Mouse (Mus musculus) heart, embryonic 16.5 days (tissue): ENCODE measurements around the gene Slc8a3. TPM values are rescaled to one million over a fixed set of nuclear protein-coding genes. Genes with fewer than 3 reads are reported as not detected.

ENCODE experiments used
- ATAC-seq: fragments of 200-750 bp; cut with Nextera tagmentation; replicated peaks from 2 replicates; pipeline ENCODE4 v1.8.0; 2017; ENCODE audit warnings: moderate number of reproducible peaks; ENCODE audit not compliant: insufficient read depth, low FRiP score; ENCODE audit errors: extremely low read depth
- H3K27ac ChIP-seq: fragments of 300-500 bp; sonication (generic); 2 replicates; pipeline ENCODE4 v1.5.1; 2014; ENCODE audit warnings: mild to moderate bottlenecking, low read length, control low read depth, moderate library complexity
- H3K27me3 ChIP-seq: fragments of 300-500 bp; sonication (generic); 2 replicates; pipeline ENCODE4 v1.6.1; 2014; ENCODE audit warnings: low read length, mixed read lengths; ENCODE audit not compliant: control insufficient read depth, insufficient read depth
- H3K36me3 ChIP-seq: fragments of 300-500 bp; sonication (generic); 2 replicates; pipeline ENCODE4 v1.6.1; 2014; ENCODE audit not compliant: control insufficient read depth, insufficient read depth
- H3K4me1 ChIP-seq: fragments of 300-500 bp; sonication (generic); 2 replicates; pipeline ENCODE4 v1.6.1; 2014; ENCODE audit warnings: low read length, mixed read lengths; ENCODE audit not compliant: control insufficient read depth, insufficient read depth
- H3K4me2 ChIP-seq: fragments of 300-500 bp; sonication (generic); 2 replicates; pipeline ENCODE4 v1.6.1; 2014; ENCODE audit warnings: low read depth, mild to moderate bottlenecking, control low read depth, low read length
- H3K4me3 ChIP-seq: fragments of 300-500 bp; sonication (generic); 2 replicates; pipeline ENCODE4 v1.5.1; 2014; ENCODE audit warnings: mild to moderate bottlenecking, control low read depth, low read length
- H3K9ac ChIP-seq: fragments of 300-500 bp; sonication (generic); 2 replicates; pipeline ENCODE4 v1.6.1; 2014; ENCODE audit warnings: low read length, control low read depth
- H3K9me3 ChIP-seq: fragments of 300-500 bp; sonication (generic); replicated peaks from 2 replicates; pipeline ENCODE4 v1.6.1; 2016; ENCODE audit warnings: low read length; ENCODE audit not compliant: control insufficient read depth
- WGBS: fragments of 180-500 bp; shearing (Covaris S2); extraction: QIAGEN DNeasy Blood & Tissue Kit; methylation state at CpG from one replicate; pipeline ENCODE4 v1.1.7; 2014; 5-methylcytosine and 5-hydroxymethylcytosine counted together
- polyA plus RNA-seq: library from polyadenylated mRNA; unstranded; fragments of >200 nt; fragmentation: Nextera tagmentation; extraction: Ambion mirVana; gene quantifications from 2 replicates; pipeline ENCODE4 v1.2.1, GENCODE M21; 2015

Gene Slc8a3
- polyA plus RNA-seq, 1 experiment from 2014 or later: 0.46 TPM

DNA sequence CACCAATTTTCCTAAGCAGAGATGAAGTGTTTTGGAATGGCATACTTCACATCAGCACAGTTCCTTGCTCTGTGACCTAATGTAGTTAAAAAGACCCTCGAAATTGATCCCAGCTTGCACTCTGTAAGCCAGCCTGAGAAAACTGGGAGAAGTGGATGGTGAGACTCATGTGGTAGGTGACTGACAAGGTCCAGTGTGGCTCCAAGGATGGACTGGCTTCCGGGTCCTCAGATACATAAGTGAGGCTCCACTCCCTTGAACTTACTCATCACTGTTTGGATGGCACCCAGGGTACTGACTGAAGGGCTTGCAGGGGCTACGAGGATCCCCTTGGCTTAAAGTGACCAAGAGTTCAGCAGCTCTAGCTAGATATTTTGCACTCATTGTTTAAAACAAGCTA, 169.4 kb downstream of the Slc8a3 start:
- ATAC-seq: no peak
- H3K27ac ChIP-seq: no peak overlapping the region
- no peak overlapping the region for H3K9ac ChIP-seq
- H3K4me3 ChIP-seq: no peak overlapping the region
- H3K27me3 ChIP-seq: no peaks in the 10 kb centered on the region
- no peak overlapping the region for H3K4me2 ChIP-seq
- H3K9me3 ChIP-seq: no peaks in the 10 kb centered on the region
- no peaks in the 10 kb centered on the region for H3K4me1 ChIP-seq
- no peaks in the 10 kb centered on the region for H3K36me3 ChIP-seq
- 81% methylated on average over 3 of the region's 3 CpGs for WGBS

GRCm38 (mm10) chr12:81163131-81163530, 169.8 kb downstream of the Slc8a3 start:
- no peaks in the 10 kb centered on the region for H3K27me3 ChIP-seq
- WGBS: 75% methylated on average over 3 of the region's 3 CpGs
- no peak for ATAC-seq

DNA sequence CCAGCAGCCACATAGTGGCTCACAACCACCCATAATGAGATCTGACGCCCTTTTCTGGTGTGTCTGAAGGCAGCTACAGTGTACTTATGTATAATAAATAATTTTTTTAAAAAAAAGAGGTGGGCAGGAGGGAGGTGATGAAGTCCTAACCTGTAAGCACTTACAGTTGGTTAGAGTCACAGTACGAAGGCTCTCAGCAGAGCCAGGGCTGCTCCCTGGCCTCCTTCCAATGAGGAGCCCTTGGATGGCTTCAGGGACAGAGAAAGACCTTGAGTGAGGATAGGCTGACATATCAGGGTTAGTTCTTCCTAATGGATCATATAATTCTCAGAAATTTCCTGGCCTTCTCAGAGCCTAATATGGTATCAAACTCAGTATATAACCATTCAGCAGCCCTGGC, 171.7 kb downstream of the Slc8a3 start:
- Histone ChIP-seq H3K27ac (no peak overlapping the region), H3K4me1 (no peaks in the 10 kb centered on the region), H3K9me3 (no peaks in the 10 kb centered on the region), H3K36me3 (no peaks in the 10 kb centered on the region), H3K4me2 (no peak overlapping the region), H3K4me3 (no peak overlapping the region), H3K27me3 (no peaks in the 10 kb centered on the region), H3K9ac (no peak overlapping the region)
- 75% methylated on average over 2 of the region's 2 CpGs for WGBS
- no peak for ATAC-seq

More at GRCm38 (mm10) chr12:81163131-81163530, 169.8 kb downstream of the Slc8a3 start:
- Histone ChIP-seq H3K4me3 (no peak overlapping the region), H3K4me2 (no peak overlapping the region), H3K9me3 (no peaks in the 10 kb centered on the region), H3K27ac (no peak overlapping the region), H3K36me3 (no peaks in the 10 kb centered on the region), H3K4me1 (no peaks in the 10 kb centered on the region), H3K9ac (no peak overlapping the region)

- no peaks in the 10 kb centered on the region for H3K27me3 ChIP-seq
- no peaks in the 10 kb centered on the region for H3K36me3 ChIP-seq
- 63% methylated on average over 5 of the region's 5 CpGs for WGBS
- H3K4me1 ChIP-seq: no peaks in the 10 kb centered on the region
- no peaks in the 10 kb centered on the region for H3K9me3 ChIP-seq
- no peak overlapping the region for H3K4me2 ChIP-seq
- no peak overlapping the region for H3K27ac ChIP-seq
- no peak for ATAC-seq
- H3K4me3 ChIP-seq: no peak overlapping the region
- no peak overlapping the region for H3K9ac ChIP-seq
Observed at GRCm38 (mm10) chr12:81160831-81161230, 172.1 kb downstream of the Slc8a3 start.

GRCm38 (mm10) chr12:81160425-81160824, 172.6 kb downstream of the Slc8a3 start:
- Histone ChIP-seq H3K36me3 (no peaks in the 10 kb centered on the region), H3K4me1 (no peaks in the 10 kb centered on the region), H3K27me3 (no peaks in the 10 kb centered on the region), H3K9me3 (no peaks in the 10 kb centered on the region), H3K4me3 (no peak overlapping the region), H3K9ac (no peak overlapping the region), H3K4me2 (no peak overlapping the region), H3K27ac (no peak overlapping the region)
- WGBS: 66% methylated on average over 3 of the region's 3 CpGs
- no peak for ATAC-seq

DNA sequence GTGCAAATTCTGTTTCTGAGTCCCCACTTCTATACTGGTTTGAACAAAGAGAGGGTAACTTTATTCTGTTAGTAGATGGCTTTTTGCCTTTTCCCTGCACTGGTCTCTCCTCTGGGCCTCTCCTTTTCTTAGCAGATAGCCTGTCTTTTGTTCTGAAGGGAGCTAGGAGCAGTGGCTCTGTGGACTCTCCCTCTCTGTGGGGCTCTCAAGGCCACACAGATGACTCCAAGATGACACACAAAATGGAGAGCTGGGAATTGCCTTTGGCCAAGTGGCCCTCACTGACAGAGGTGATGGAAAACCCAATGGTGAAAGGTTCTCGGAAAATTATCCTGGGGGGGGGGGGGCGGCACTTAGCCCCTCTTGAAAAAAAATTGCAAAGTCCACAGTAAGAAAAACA, 173.0 kb downstream of the Slc8a3 start:
- Histone ChIP-seq H3K4me3 (no peak overlapping the region), H3K27me3 (no peaks in the 10 kb centered on the region), H3K4me2 (no peak overlapping the region), H3K9me3 (no peaks in the 10 kb centered on the region), H3K27ac (no peak overlapping the region), H3K9ac (no peak overlapping the region), H3K36me3 (no peaks in the 10 kb centered on the region), H3K4me1 (no peaks in the 10 kb centered on the region)
- WGBS: 65% methylated on average over 2 of the region's 2 CpGs
- ATAC-seq: no peak

DNA sequence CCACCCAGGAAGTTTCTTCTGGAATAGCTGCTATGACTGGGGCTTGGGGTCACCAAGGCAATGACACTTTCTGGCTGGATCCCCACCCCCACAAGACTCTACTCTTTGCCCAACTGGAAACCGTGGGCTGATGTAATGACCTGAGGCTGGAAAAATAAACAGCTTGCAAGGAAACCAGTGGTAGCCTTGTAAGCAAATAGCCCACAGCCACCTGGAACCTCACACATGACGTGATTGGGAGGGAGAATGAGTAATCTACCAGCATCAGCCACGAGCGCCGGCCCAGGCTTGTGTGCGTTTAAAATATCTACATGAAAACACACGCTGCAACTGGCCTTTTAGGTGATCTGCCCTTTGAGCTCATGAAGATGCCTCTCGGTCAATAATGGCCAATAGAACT, 176.1 kb downstream of the Slc8a3 start:
- no peaks in the 10 kb centered on the region for H3K9me3 ChIP-seq
- no peak for ATAC-seq
- H3K27ac ChIP-seq: no peak overlapping the region
- no peaks in the 10 kb centered on the region for H3K36me3 ChIP-seq
- no peaks in the 10 kb centered on the region for H3K27me3 ChIP-seq
- no peak overlapping the region for H3K9ac ChIP-seq
- H3K4me1 ChIP-seq: no peaks in the 10 kb centered on the region
- H3K4me3 ChIP-seq: no peak overlapping the region
- H3K4me2 ChIP-seq: no peak overlapping the region
- WGBS: 71% methylated on average over 8 of the region's 8 CpGs

GRCm38 (mm10) chr12:81155675-81156074, 177.3 kb downstream of the Slc8a3 start:
- 62% methylated on average over 6 of the region's 6 CpGs for WGBS
- H3K9me3 ChIP-seq: no peaks in the 10 kb centered on the region
- no peaks in the 10 kb centered on the region for H3K36me3 ChIP-seq
- no peak overlapping the region for H3K4me3 ChIP-seq
- H3K4me1 ChIP-seq: no peaks in the 10 kb centered on the region
- H3K9ac ChIP-seq: no peak overlapping the region
- peak; percentile 65; the same call in 1 of the 2 replicates for ATAC-seq
- H3K27me3 ChIP-seq: no peaks in the 10 kb centered on the region
- no peak overlapping the region for H3K27ac ChIP-seq
- no peak overlapping the region for H3K4me2 ChIP-seq

GRCm38 (mm10) chr12:81152082-81152481, 180.9 kb downstream of the Slc8a3 start:
- H3K27me3 ChIP-seq: no peaks in the 10 kb centered on the region
- H3K4me2 ChIP-seq: no peak overlapping the region
- H3K4me1 ChIP-seq: no peaks in the 10 kb centered on the region
- H3K4me3 ChIP-seq: no peak overlapping the region
- no peaks in the 10 kb centered on the region for H3K36me3 ChIP-seq
- WGBS: 52% methylated on average over 2 of the region's 2 CpGs
- 0 out of 2 replicates have a peak, but pooled peaks have one; percentile 37 for ATAC-seq
- no peak overlapping the region for H3K9ac ChIP-seq
- H3K27ac ChIP-seq: no peak overlapping the region
- no peaks in the 10 kb centered on the region for H3K9me3 ChIP-seq

DNA sequence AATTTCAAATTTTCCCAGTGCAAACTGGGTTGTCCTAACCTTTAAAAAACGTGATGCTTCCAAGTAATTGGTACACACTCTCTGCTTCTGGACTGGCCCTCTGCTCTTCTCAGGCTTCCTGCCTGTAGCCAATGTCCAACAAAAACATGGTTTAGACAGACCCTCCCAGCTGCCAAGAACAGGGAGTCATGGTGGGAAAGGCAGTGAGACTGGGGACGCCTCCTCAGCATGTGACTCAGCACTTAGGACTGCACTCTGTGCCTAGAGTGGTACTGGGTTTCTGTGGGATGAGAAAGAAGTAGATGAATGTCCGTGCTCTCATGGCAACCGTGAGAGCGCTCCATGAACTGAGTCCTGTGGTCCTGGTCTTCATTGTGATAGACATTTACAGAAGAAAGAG, 182.1 kb downstream of the Slc8a3 start:
- Histone ChIP-seq H3K27ac (no peak overlapping the region), H3K9me3 (no peaks in the 10 kb centered on the region), H3K9ac (no peak overlapping the region), H3K36me3 (no peaks in the 10 kb centered on the region), H3K27me3 (no peaks in the 10 kb centered on the region), H3K4me3 (no peak overlapping the region), H3K4me1 (no peaks in the 10 kb centered on the region), H3K4me2 (no peak overlapping the region)
- 65% methylated on average over 5 of the region's 5 CpGs for WGBS
- peak; percentile 64; the same call in 1 of the 2 replicates for ATAC-seq
